Mouse (Mus musculus) cerebellum, adult (tissue): Measurements from ENCODE around the gene Fxr2.

Experiments used
- ATAC-seq: cut with Nextera tagmentation; 2 replicates; pipeline ENCODE4 v1.9.2; 2017; ENCODE audit warnings: mild to moderate bottlenecking, moderate library complexity, mixed read lengths; ENCODE audit not compliant: insufficient number of reproducible peaks, low FRiP score, low TSS enrichment

The Fxr2 gene

GRCm38 (mm10) chr11:69656065-69656455, 23.3 kb downstream of the Fxr2 start:
- ATAC-seq = no peak

- ATAC-seq = no peak
Observed at GRCm38 (mm10) chr11:69656617-69657461, 24.0 kb downstream of the Fxr2 start.

GRCm38 (mm10) chr11:69657462-69657881, 24.7 kb downstream of the Fxr2 start:
- no peak for ATAC-seq

GRCm38 (mm10) chr11:69661221-69661881, 28.6 kb downstream of the Fxr2 start:
- ATAC-seq = no peak

- peak; percentile 90 for ATAC-seq
Observed at GRCm38 (mm10) chr11:69662213-69662966, 29.6 kb downstream of the Fxr2 start, which contains the start of gene Mpdu1. Mpdu1 (minus strand) TSS chr11:69662642.

GRCm38 (mm10) chr11:69662967-69663671, 30.3 kb downstream of the Fxr2 start:
- no peak for ATAC-seq

GRCm38 (mm10) chr11:69663795-69664194, 31.0 kb downstream of the Fxr2 start:
- ATAC-seq = no peak

GRCm38 (mm10) chr11:69664841-69665240, 32.1 kb downstream of the Fxr2 start:
- no peak for ATAC-seq

GRCm38 (mm10) chr11:69665457-69665960, 32.7 kb downstream of the Fxr2 start:
- no peak for ATAC-seq

GRCm38 (mm10) chr11:69665961-69666664, 33.3 kb downstream of the Fxr2 start, which contains the start of gene Cd68:
Cd68 (minus strand) TSS chr11:69666153.
- no peak for ATAC-seq

- no peak for ATAC-seq
Observed at GRCm38 (mm10) chr11:69666665-69667005, 33.8 kb downstream of the Fxr2 start.

- ATAC-seq = peak; percentile 57
Observed at GRCm38 (mm10) chr11:69670786-69671725, 38.3 kb downstream of the Fxr2 start.

GRCm38 (mm10) chr11:69671726-69672124, 38.9 kb downstream of the Fxr2 start:
- no peak for ATAC-seq

GRCm38 (mm10) chr11:69672211-69672706, 39.5 kb downstream of the Fxr2 start, which contains the start of gene Eif4a1:
Eif4a1 (minus strand) TSS chr11:69672423.
- ATAC-seq = peak; percentile 92

- no peak for ATAC-seq
Observed at GRCm38 (mm10) chr11:69679144-69679543, 46.4 kb downstream of the Fxr2 start.

- no peak for ATAC-seq
Observed at GRCm38 (mm10) chr11:69680136-69680855, 47.5 kb downstream of the Fxr2 start.
